Mouse (Mus musculus) liver, embryonic 11.5 days (tissue): ENCODE data around the gene Kcnc1. TPM values are rescaled to one million over a fixed set of nuclear protein-coding genes. Genes with fewer than 3 reads are reported as not detected.

ENCODE experiments used
- ATAC-seq: fragments of 200-750 bp; cut with Nextera tagmentation; replicated peaks from 2 replicates; pipeline ENCODE4 v1.8.0; 2017; ENCODE audit warnings: moderate number of reproducible peaks, mild to moderate bottlenecking, moderate TSS enrichment, moderate library complexity; ENCODE audit not compliant: low FRiP score
- DNase-seq: peaks from one replicate; pipeline ENCODE4 v3.0.0-alpha.2; 2017; ENCODE audit warnings: low spot score
- H3K27ac ChIP-seq: fragments of 300-500 bp; sonication (generic); 2 replicates; pipeline ENCODE4 v1.5.1; 2014; ENCODE audit warnings: mild to moderate bottlenecking, low read depth, low read length, control low read depth
- H3K27me3 ChIP-seq: fragments of 300-500 bp; sonication (generic); replicated peaks from 2 replicates; pipeline ENCODE4 v1.6.1; 2014; ENCODE audit warnings: low read length, mixed read lengths; ENCODE audit not compliant: control insufficient read depth, insufficient read depth
- H3K36me3 ChIP-seq: fragments of 300-500 bp; sonication (generic); 2 replicates; pipeline ENCODE4 v1.6.1; 2014; ENCODE audit warnings: mild to moderate bottlenecking, low read length, moderate library complexity, mixed read lengths; ENCODE audit not compliant: control insufficient read depth, insufficient read depth
- H3K4me1 ChIP-seq: fragments of 300-500 bp; sonication (generic); replicated peaks from 2 replicates; pipeline ENCODE4 v1.6.1; 2014; ENCODE audit warnings: low read length, mixed read lengths; ENCODE audit not compliant: control insufficient read depth, insufficient read depth
- H3K4me2 ChIP-seq: fragments of 300-500 bp; sonication (generic); 2 replicates; pipeline ENCODE4 v1.6.1; 2014; ENCODE audit warnings: mild to moderate bottlenecking, control low read depth, moderate library complexity
- H3K4me3 ChIP-seq: fragments of 300-500 bp; sonication (generic); 2 replicates; pipeline ENCODE4 v1.5.1; 2014; ENCODE audit warnings: low read depth, low read length, control low read depth
- H3K9ac ChIP-seq: fragments of 300-500 bp; sonication (generic); 2 replicates; pipeline ENCODE4 v1.6.1; 2014; ENCODE audit warnings: low read depth, low read length, control low read depth
- H3K9me3 ChIP-seq: fragments of 300-500 bp; sonication (generic); 2 replicates; pipeline ENCODE4 v1.6.1; 2016; ENCODE audit warnings: low read length, inconsistent platforms, mixed read lengths; ENCODE audit not compliant: control insufficient read depth
- WGBS: fragments of 180-500 bp; shearing (Covaris S2); extraction: QIAGEN DNeasy Blood & Tissue Kit; methylation state at CpG from one replicate; pipeline ENCODE4 v1.1.7; 2014; 5-methylcytosine and 5-hydroxymethylcytosine counted together
- polyA plus RNA-seq: library from polyadenylated mRNA; unstranded; fragments of >200 nt; fragmentation: Nextera tagmentation; extraction: Ambion mirVana; gene quantifications from 2 replicates; pipeline ENCODE4 v1.2.1, GENCODE M21; 2014

Gene Kcnc1
- polyA plus RNA-seq, 1 experiment from 2014 or later, result 0.32 TPM

DNA sequence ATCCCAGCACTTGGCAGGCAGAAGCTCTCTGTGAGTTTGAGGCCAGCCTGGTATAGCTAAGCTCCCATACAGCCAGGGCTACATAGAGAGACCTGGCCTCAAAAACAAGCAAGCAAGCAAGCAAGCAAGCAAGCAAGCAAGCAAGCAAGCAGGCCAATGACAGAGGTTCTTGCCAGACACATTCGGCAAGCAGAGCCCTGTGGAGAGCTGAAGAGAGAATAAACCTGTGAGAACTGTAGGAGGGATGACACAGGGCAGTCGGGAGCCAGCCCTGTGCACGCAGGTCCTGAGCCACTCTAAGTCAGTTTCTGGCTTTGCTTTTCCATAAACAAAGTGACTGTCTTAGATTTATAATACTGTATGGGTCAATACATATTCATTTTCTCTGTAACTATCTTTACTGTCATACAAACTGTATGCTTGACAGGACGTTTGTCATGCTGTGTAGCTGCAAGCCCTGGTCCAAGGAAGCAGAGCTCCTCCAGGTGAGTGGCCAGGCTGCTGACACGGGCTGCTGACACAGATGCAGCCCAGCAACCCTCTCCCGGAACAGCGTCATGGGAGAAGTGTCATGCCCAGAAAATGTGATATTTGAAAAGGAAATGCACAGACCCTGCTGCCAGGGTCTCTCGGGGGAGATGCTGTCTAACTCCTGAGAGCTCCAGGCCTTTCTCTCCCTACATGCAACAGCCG is 51.3 kb downstream of the Kcnc1 start:
- Histone ChIP-seq H3K4me2 (no peak overlapping the region), H3K27me3 (no peaks in the 10 kb centered on the region), H3K9me3 (no peaks in the 10 kb centered on the region), H3K27ac (no peak overlapping the region), H3K4me1 (no peaks in the 10 kb centered on the region; the same call in 1 of the 2 replicates), H3K9ac (no peak overlapping the region), H3K4me3 (no peak overlapping the region), H3K36me3 (no peaks in the 10 kb centered on the region)
- WGBS, result 62% methylated on average over 9 of the region's 9 CpGs
- DNase-seq (no peak), ATAC-seq (no peak)

DNA sequence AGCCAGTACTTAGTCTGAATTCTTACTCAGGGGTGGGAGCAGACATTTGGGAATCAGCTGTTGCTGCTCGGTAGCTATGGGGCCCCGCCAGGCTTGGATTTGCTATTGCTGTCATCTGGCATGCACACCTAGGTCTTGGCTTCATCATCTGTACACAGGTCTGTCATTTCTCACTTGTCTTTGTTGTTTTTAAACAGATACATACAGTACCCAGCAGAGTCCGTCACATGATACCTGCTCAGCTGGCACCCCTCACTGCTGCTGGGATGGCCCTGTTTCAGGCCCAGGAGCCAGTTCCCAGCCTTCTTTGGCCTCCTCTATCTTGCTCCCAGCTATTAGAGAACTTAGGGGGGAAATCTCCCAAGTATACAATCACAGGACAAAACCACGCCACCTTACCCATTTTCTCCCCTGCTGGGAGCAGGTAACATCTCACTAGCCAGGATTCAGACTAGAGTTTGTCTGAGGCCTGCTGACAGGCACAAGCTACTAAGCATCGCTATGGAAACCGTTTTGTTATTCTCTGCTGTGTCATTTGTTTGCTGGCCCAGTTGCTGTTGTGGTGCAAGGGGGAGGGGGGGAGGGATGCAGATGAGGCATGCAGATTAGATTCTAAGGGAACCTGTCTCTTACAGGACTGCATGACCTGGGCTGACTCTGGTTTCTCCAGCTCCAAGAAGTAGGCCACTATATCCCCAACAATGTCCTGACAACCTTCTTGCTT is 52.8 kb downstream of the Kcnc1 start:
- ATAC-seq, result no peak
- WGBS, result 63% methylated on average over 6 of the region's 6 CpGs
- Histone ChIP-seq H3K9me3 (no peaks in the 10 kb centered on the region), H3K4me1 (no peaks in the 10 kb centered on the region; the same call in 1 of the 2 replicates), H3K4me3 (no peak overlapping the region), H3K27ac (no peak overlapping the region), H3K36me3 (no peaks in the 10 kb centered on the region), H3K4me2 (no peak overlapping the region), H3K9ac (no peak overlapping the region), H3K27me3 (no peaks in the 10 kb centered on the region)
- no peak for DNase-seq

DNA sequence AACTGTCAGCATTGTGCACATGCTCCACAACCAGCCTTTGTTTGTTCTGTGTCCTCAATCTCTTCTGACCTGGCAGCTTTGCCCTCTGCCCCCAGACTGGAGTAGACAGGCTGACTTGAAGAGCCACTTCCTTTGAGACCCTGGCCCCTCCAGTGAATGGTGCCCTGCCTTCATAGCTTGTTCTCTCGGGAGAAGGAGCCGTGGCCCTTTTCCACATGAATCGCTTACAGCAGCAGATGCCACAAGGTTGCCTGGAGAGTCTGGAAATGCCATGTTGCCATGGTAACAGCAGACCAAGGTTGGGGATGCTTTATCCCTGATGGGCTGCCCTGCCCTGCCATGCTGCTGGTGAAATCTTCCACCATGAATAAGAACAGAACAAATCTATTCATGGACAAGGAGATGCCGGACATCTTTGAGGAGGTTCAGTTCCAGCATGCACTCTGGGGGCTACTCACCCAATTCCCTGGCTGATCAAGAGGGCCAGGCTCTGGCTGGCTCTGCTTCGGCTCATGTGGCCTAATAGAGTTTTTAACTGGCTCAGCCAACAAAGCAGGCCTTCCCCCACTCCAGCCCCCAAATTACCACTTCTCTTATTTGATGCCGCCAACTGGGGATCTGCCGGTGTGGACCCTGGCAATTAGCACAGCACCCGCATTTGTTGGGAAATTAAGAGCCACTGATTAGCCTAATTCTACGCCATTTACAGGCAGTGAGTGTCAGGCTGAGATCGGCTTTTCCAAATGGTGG is 57.8 kb downstream of the Kcnc1 start:
- 61% methylated on average over 10 of the region's 10 CpGs for WGBS
- Histone ChIP-seq H3K4me1 (no peaks in the 10 kb centered on the region), H3K4me2 (no peak overlapping the region), H3K4me3 (no peak overlapping the region), H3K27ac (no peak overlapping the region), H3K9ac (no peak overlapping the region), H3K36me3 (no peaks in the 10 kb centered on the region), H3K27me3 (no peaks in the 10 kb centered on the region), H3K9me3 (no peaks in the 10 kb centered on the region)
- DNase-seq, result no peak
- ATAC-seq, result no peak

DNA sequence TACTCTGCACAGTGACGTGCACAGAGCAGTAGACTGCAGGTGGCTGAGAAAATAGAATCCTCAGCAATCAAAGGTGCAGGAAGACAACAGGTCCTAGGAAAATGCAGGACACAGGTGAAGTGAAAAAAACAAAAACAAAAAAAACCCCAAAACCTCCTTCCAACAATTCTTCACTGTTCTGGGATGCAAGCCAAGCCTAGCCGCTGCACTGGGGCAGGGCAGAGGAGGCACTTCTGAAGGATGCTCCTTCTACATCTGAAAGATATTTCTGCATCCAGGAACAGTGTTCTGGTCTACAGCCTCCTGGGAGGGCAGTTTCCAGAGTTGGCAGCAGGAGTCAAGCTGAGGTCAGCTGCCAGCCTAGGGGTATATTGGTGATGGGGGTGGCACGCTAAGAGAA is 61.6 kb downstream of the Kcnc1 start:
- DNase-seq (no peak), ATAC-seq (no peak)
- Histone ChIP-seq H3K27me3 (no peaks in the 10 kb centered on the region), H3K4me1 (no peaks in the 10 kb centered on the region), H3K4me2 (no peak overlapping the region), H3K9ac (no peak overlapping the region), H3K9me3 (no peaks in the 10 kb centered on the region), H3K36me3 (no peaks in the 10 kb centered on the region), H3K4me3 (no peak overlapping the region), H3K27ac (no peak overlapping the region)
- WGBS, result 77% methylated on average over 3 of the region's 3 CpGs

DNA sequence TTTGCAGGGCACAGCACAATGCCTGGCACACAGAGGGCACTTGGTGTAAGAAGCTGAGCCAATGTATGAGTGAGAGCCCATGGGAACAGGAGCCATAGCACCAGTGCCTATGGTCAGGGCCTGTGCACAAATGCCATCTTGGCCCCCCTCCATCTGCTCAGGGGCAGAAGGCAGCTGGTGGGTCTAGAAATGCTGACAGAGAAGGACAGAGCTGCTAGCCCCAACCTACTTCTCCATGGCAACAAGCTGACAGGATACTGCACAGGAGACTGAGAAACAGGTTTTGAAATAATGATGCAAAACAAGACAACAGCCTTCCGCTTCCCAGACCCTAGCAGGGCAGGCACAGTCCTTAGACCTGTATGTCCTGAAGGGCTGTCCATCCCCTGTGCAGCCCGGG is 62.9 kb downstream of the Kcnc1 start:
- Histone ChIP-seq H3K27ac (no peak overlapping the region), H3K4me1 (no peaks in the 10 kb centered on the region), H3K4me2 (no peak overlapping the region), H3K36me3 (no peaks in the 10 kb centered on the region), H3K9me3 (no peaks in the 10 kb centered on the region), H3K9ac (no peak overlapping the region), H3K27me3 (no peaks in the 10 kb centered on the region), H3K4me3 (no peak overlapping the region)
- 88% methylated on average over 2 of the region's 2 CpGs for WGBS
- DNase-seq (no peak), ATAC-seq (no peak)

DNA sequence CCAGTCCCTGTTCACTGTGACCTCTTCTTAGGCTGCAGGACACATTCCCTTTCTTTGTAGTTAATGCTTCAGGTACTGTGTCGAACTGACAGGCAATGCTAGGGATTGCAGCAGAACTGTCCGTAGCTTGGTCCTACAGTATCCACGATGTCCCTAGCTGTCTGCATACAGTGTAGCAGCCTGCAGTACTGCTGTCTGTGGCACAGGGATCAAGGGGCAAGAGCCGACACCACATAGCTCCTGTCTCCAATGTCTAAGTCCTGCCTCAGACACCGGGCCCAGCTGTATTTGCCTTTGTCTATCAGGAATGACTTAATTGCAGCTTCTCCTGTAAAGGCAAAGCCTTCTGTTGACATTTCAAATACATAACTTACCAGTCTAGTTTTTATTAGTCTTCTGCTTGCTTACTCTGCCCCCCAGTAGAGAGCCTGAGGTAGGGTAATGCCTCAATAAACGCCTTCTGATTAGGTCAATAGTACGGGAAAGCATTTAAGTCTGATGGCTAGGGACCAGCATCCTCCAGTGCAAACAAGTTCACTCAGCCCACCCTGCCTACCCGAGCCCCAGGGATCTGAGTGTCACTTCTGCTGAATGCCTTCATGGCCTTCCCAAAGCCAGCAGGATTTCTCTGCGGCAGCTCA is 63.4 kb downstream of the Kcnc1 start:
- no peaks in the 10 kb centered on the region for H3K36me3 ChIP-seq
- no peak overlapping the region for H3K9ac ChIP-seq
- H3K4me1 ChIP-seq, result no peaks in the 10 kb centered on the region
- H3K9me3 ChIP-seq, result no peaks in the 10 kb centered on the region
- H3K4me2 ChIP-seq, result no peak overlapping the region
- no peak overlapping the region for H3K27ac ChIP-seq
- H3K27me3 ChIP-seq, result no peaks in the 10 kb centered on the region
- ATAC-seq, result no peak
- 79% methylated on average over 9 of the region's 9 CpGs for WGBS
- DNase-seq, result no peak
- no peak overlapping the region for H3K4me3 ChIP-seq

DNA sequence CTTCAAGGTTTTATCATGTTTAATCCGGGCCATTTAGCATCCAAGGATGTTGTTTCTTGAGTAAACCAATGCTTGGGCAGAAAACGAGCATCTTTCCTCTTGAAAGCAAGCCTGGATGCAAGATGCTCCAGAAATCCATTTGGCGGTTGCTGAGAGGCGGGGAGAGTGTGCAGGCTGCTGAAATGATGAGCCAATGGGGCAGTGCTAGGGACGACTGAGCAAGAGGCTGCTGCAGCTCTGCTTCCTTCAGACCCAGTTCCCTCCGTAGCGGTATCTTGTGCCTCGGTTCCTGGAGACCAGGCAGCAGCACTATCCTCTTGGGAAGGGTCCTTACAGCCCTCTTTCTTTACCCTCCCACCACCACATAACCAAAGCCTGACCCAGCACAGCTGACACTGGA is 66.0 kb downstream of the Kcnc1 start:
- no peaks in the 10 kb centered on the region for H3K27me3 ChIP-seq
- no peak overlapping the region for H3K4me3 ChIP-seq
- H3K4me2 ChIP-seq, result no peak overlapping the region
- WGBS, result 75% methylated on average over 8 of the region's 8 CpGs
- no peaks in the 10 kb centered on the region for H3K36me3 ChIP-seq
- no peak overlapping the region for H3K27ac ChIP-seq
- no peaks in the 10 kb centered on the region for H3K4me1 ChIP-seq
- ATAC-seq, result no peak
- no peak overlapping the region for H3K9ac ChIP-seq
- H3K9me3 ChIP-seq, result no peaks in the 10 kb centered on the region
- no peak for DNase-seq

DNA sequence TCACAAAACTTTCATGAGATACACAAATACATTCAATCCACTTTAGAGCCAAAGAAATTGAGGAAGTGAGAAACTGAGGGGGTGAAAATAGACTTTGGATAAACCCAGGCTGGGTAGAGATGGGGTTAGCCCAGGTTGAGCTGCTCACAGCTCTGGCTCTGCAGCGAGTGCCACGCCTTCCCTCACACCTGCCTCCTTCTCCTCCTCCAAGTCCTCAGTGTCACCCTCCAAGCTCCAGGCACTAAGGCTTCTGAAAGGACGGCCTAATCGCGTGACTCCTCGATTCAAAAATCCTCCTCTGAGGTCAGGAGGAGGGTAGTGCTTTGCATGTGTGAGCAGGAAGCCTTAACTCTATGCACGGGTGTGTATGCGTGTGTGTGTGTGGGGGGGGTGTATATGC is 66.8 kb downstream of the Kcnc1 start:
- Histone ChIP-seq H3K9me3 (no peaks in the 10 kb centered on the region), H3K27ac (no peak overlapping the region), H3K4me1 (no peaks in the 10 kb centered on the region), H3K4me2 (no peak overlapping the region), H3K27me3 (no peaks in the 10 kb centered on the region), H3K4me3 (no peak overlapping the region), H3K36me3 (no peaks in the 10 kb centered on the region), H3K9ac (no peak overlapping the region)
- 77% methylated on average over 8 of the region's 8 CpGs for WGBS
- DNase-seq (no peak), ATAC-seq (no peak)
